Mouse (Mus musculus): ENCODE results near the gene Cma1. TPM values are rescaled to one million over a fixed set of nuclear protein-coding genes. Genes with fewer than 3 reads are reported as not detected.

The Cma1 gene
- total RNA-seq, 2 experiments from 2014 or later = 0.48 to 1.2 TPM

Other genes starting within 250 kb of the Cma1 start
- gene Tgm1, start 230.7 kb downstream of the Cma1 start, total RNA-seq (2021) = under 1 TPM in 1 of 2 experiments, not detected in 1; 0.23 TPM
- gene Rabggta, start 222.4 kb downstream of the Cma1 start, total RNA-seq (2021) = 10 to 100 TPM; 41.4 to 41.8 TPM
- gene Dhrs1, start 199.0 kb downstream of the Cma1 start, total RNA-seq (2021) = 100 to 1,000 TPM in 1 of 2 experiments, 10 to 100 TPM in 1; 96.3 to 102 TPM
- 10 to 100 TPM; 15.7 to 17.3 TPM for gene Nop9, start 199.0 kb downstream of the Cma1 start, total RNA-seq (2021)
- gene Cideb, start 186.2 kb downstream of the Cma1 start, total RNA-seq (2021) = 1 to 10 TPM in 1 of 2 experiments, under 1 TPM in 1; 0.43 to 1.3 TPM
- gene Ltb4r2, start 183.2 kb downstream of the Cma1 start, total RNA-seq (2021) = under 1 TPM; 0.30 to 0.38 TPM
- under 1 TPM; 0.46 to 0.55 TPM for gene Ltb4r1, start 178.7 kb downstream of the Cma1 start, total RNA-seq (2021)
- gene Adcy4, start 160.6 kb downstream of the Cma1 start, total RNA-seq (2021) = 1 to 10 TPM; 3.9 to 4.2 TPM
- under 1 TPM; 0.37 to 0.43 TPM for gene Ripk3, start 155.8 kb downstream of the Cma1 start, total RNA-seq (2021)
- 1 to 10 TPM; 3.5 to 4.0 TPM for gene Nfatc4, start 121.5 kb downstream of the Cma1 start, total RNA-seq (2021)
- 10 to 100 TPM; 11.3 to 11.4 TPM for gene Nynrin, start 90.7 kb downstream of the Cma1 start, total RNA-seq (2021)
- gene Cbln3, start 60.3 kb downstream of the Cma1 start, total RNA-seq (2021) = under 1 TPM; 0.38 to 0.69 TPM
- gene Khnyn, start 59.7 kb downstream of the Cma1 start, total RNA-seq (2021) = 10 to 100 TPM; 11.5 to 11.9 TPM
- 10 to 100 TPM; 73.9 to 76.0 TPM for gene Sdr39u1, start 44.4 kb downstream of the Cma1 start, total RNA-seq (2021)
- gene Cma2, start 6.3 kb upstream of the Cma1 start, total RNA-seq (2021) = not detected
- gene Mcpt1, start 73.3 kb upstream of the Cma1 start, total RNA-seq (2021) = not detected
- not detected for gene Mcpt9, start 85.8 kb upstream of the Cma1 start, total RNA-seq (2021)
- not detected for gene Mcpt2, start 97.4 kb upstream of the Cma1 start, total RNA-seq (2021)
- gene Mcpt4, start 117.6 kb upstream of the Cma1 start, total RNA-seq (2021) = not detected
- gene Mcpt8, start 140.6 kb upstream of the Cma1 start, total RNA-seq (2021) = not detected
- not detected for gene Ctsg, start 157.9 kb upstream of the Cma1 start, total RNA-seq (2021)
- gene Gzme, start 175.9 kb upstream of the Cma1 start, total RNA-seq (2021) = not detected
- gene Gzmd, start 187.9 kb upstream of the Cma1 start, total RNA-seq (2021) = not detected
- not detected for gene Gzmg, start 214.9 kb upstream of the Cma1 start, total RNA-seq (2021)
- not detected for gene Gzmn, start 229.9 kb upstream of the Cma1 start, total RNA-seq (2021)